In genomic region chr5:107158531-107159178, GRCm38 (mm10) we compare ENCODE assay signal across 18 mouse cellular contexts.
DNase-seq lines count a peak whose midpoint lies in the region; ATAC-seq lines count a peak whose summit lies in the region.
"Had no signal": no experiment of that assay in that cellular context is flagged by ENCODE, and none has a peak within 500 bp of the region (broad histone marks: within the 10 kb centered on the region; RNA-seq: fewer than 3 reads in every experiment).

No protein-coding gene starts in this region.

- peaks cover 34% of the 10 kb centered on the region for H3K4me1 ChIP-seq in kidney, embryonic 16.5 days (ENCODE audit: insufficient read depth, low read length)
- peaks cover 11% of the 10 kb centered on the region for H3K4me1 ChIP-seq in midbrain, embryonic 13.5 days (replicated peaks)
- H3K4me1 ChIP-seq: forebrain, embryonic 13.5 days had no signal

- no peak overlapping the region for H3K4me3 ChIP-seq in kidney, embryonic 16.5 days (ENCODE audit: low read length)
- H3K4me3 ChIP-seq in midbrain, embryonic 13.5 days (replicated peaks) = no peak overlapping the region
- H3K4me3 ChIP-seq: forebrain, embryonic 13.5 days; heart, embryonic 12.5 days had no signal

- ATAC-seq in kidney, embryonic 16.5 days (ENCODE audit: low FRiP score, low TSS enrichment) = no peak
- ATAC-seq in midbrain, embryonic 13.5 days = 0 out of 2 replicates have a peak, but pooled peaks have one; percentile 60
- ATAC-seq: activated CD4-positive, CD25-positive, alpha-beta regulatory T cell, adult 4 months; forebrain, embryonic 13.5 days had no signal

- 0 out of 2 replicates have a peak overlapping the region, but pooled peaks have one; percentile 24 for H3K27ac ChIP-seq in kidney, embryonic 16.5 days (ENCODE audit: low read length)
- no peak overlapping the region for H3K27ac ChIP-seq in midbrain, embryonic 13.5 days
- H3K27ac ChIP-seq: forebrain, embryonic 13.5 days had no signal

- no peak overlapping the region for H3K9ac ChIP-seq in kidney, embryonic 16.5 days (replicated peaks; ENCODE audit: low read length)
- H3K9ac ChIP-seq in midbrain, embryonic 13.5 days (replicated peaks) = no peak overlapping the region
- H3K9ac ChIP-seq: forebrain, embryonic 13.5 days; heart, embryonic 12.5 days had no signal

- no peaks in the 10 kb centered on the region for H3K27me3 ChIP-seq in kidney, embryonic 16.5 days (ENCODE audit: insufficient read depth, low read length)
- H3K27me3 ChIP-seq in midbrain, embryonic 13.5 days = 0 out of 2 replicates have a peak, but pooled peaks cover 10% of the 10 kb centered on the region
- H3K27me3 ChIP-seq: heart, embryonic 12.5 days had no signal

- no peak overlapping the region for H3K4me2 ChIP-seq in kidney, embryonic 16.5 days (replicated peaks; ENCODE audit: low read depth, low read length)
- no peak overlapping the region for H3K4me2 ChIP-seq in midbrain, embryonic 13.5 days (replicated peaks)
- H3K4me2 ChIP-seq: forebrain, embryonic 13.5 days; heart, embryonic 12.5 days had no signal

- H3K36me3 ChIP-seq in kidney, embryonic 16.5 days (ENCODE audit: insufficient read depth, low read length) = no peaks in the 10 kb centered on the region
- H3K36me3 ChIP-seq in midbrain, embryonic 13.5 days = no peaks in the 10 kb centered on the region

- 88% methylated on average over 7 of the region's 7 CpGs for WGBS in kidney, embryonic 16.5 days
- WGBS in midbrain, embryonic 13.5 days = 55% methylated on average over 7 of the region's 7 CpGs

- H3K9me3 ChIP-seq in kidney, embryonic 16.5 days (ENCODE audit: low read length) = no peaks in the 10 kb centered on the region
- H3K9me3 ChIP-seq in midbrain, embryonic 13.5 days = no peaks in the 10 kb centered on the region
- H3K9me3 ChIP-seq: forebrain, embryonic 13.5 days; heart, embryonic 12.5 days had no signal

- DNase-seq in embryo, embryonic 10.5 days (ENCODE audit: low spot score) = peak; percentile 46
- DNase-seq in embryo, embryonic 9.5 days (ENCODE audit: extremely low spot score) = no peak
- no peak for DNase-seq in kidney, adult 8-10 months
- DNase-seq in NIH3T3 (ENCODE audit: low read depth) = peak; percentile 68
- no peak for DNase-seq in thymus, postnatal 14 days
- no peak for DNase-seq in layer of hippocampus, adult 9-10 months (ENCODE audit: low spot score)
- DNase-seq: adrenal gland, postnatal 25 days; cerebellum, adult 9-10 months; kidney, postnatal 14 days; layer of hippocampus, adult 9-11 months; liver; lung, adult 18-20 months; lung, postnatal 36 days had no signal

Comparison
In these comparisons a context has a peak if more than half of its experiments do, and no peak if none do; other contexts are left out.
1. DNase-seq: peak in embryo, embryonic 10.5 days (single experiment) and NIH3T3 (single experiment); none in embryo, embryonic 9.5 days (single experiment), kidney, adult 8-10 months (0 of 2), thymus, postnatal 14 days (single experiment) and layer of hippocampus, adult 9-10 months (single experiment).